Mouse (Mus musculus) retina, adult 2 months (tissue): ENCODE measurements around the gene Abcb9.

Source experiments
- DNase-seq: peaks from one replicate; pipeline ENCODE4 v3.0.0-alpha.2; 2012; ENCODE audit warnings: low read depth, low spot score

Gene Abcb9

DNA sequence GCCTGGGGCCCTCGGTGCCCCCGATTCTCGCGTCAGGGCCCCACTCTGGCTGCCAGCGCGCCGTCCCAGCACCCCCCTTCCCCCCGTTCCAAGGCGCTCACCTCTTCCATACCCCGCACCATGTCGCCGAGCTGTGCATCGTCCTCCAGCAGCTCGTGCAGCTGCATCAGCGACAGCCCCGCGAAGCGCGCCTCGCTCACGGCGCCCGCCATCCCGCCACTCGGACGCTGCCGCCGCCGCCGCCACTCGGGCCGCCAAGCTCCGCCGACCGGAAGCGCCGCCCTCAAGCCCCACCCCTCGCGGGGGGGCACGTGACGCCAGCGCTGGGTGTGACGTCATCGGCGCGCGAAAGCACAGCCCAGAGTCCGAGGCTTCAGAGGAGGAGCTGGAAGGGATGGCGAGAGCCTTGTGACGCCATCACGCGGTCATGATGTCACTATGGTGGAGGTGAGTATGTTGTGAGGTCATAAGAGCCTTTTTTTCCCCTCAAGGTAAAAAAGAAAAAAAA lies 63.5 kb downstream of the Abcb9 start, which contains the start of gene Vps37b:
Gene Vps37b (minus strand): TSS at position 270 of the 508 bp plus-strand sequence.
- peak; percentile 82 for DNase-seq

DNA sequence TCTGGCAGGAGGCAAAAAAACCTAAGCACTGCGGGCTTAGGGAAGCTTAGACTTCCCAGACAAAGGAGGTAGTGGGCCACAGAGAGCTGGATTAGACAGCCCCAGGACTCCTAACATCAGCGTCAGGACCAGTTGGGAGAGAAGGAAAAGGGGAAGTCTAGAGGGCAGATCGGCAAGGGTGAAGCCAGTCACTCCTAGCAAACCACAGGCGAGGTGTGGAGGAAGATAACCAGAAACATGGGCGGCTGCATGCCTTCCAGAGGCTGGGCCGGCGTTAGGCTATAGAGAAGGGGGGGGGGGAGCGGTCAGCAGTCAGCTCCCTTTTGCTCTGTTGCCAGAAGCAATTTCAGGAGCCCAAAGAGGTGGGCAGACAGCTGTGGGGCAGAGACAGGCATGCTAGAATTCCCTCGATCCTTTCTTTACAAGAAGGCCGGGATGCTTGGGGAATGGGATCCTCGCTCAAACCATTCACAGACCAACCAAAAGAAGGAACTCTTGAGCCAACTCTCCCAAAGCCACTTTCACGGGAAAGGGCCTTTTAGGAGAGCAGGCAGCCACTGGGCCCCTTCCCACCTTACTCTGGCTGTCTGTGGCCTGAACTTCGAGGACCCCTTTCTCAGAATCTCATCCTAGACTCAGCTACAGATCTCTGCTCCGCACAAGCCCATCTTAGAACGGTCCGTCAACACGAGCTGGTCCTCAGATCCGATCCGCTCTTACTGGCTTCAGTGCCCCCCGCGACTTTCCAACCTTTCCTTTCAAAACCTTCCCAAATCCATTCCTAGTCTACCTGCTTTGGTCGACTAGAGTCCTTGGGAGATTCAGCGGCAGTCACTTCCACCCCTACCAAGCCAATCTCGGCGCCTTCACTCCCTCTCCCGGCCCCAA lies 64.3 kb downstream of the Abcb9 start:
- no peak for DNase-seq

DNA sequence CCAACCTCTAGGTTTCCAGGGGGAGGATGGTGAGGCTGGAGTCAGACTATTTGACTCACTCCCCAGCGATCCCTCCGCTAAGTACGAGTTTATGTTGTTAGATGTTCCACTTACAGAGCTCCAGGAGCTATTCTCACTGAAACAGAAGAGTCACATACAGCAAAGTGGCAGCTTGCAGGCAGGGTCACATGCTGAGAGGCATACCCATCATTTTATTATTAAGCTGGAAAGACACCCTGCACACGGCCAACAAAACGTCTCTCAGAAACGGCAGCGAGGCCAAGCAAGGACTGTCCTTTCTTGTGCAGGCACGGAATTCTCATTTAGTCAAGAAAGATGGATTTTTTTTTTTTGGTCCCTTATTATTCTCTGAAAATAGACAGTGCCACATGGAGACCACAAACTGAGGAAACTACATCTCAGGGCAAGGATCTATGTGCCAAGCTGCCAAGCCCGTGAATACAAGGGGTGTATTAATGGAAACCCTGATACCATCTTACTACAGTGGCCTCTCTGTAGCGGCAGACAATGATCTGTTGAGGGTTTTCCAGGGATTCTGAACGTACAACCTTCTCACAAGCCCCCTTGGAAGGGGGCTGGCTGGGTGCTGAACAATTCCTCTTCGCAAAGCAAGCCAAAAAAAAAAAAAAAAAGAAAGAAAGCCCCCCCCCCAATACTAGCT lies 65.1 kb downstream of the Abcb9 start:
- DNase-seq: no peak

DNA sequence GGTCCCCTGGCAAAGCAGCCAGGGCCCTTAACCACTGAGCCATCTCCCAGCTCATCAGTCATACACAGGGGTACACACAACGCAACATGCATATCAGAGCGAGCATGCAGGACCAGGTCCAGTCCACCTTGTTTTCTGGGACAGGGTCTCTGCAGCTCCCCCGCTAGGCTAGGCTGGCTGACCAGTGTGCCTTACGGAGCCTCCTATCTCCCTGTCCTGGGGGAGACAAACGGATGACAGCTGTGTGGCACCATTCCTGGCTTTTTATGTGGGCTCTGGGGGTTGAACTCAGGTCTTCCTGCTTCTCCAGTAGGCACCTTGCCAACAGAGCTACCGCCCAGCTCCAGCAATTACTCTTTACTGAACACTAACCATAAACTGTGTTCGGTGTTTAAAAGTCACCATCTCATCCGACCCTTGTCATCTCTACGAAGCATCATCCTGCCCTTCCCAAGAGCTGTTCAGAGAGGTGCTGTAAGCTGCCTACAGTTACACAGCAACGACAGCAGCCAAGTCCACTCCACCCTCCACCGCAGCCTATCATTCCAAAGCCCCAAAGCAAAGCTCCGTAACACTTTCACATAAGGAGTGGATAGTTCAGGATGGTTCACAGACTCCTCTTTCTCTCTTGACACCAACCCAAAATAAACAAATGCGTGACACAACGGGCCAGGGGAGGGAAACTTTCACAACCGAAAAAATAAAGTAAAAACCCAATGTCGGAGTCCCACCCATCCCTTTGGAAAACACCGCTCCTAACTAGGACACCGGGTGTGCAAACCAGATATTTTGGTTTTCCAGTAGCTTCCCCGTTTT lies 66.2 kb downstream of the Abcb9 start:
- no peak for DNase-seq

DNA sequence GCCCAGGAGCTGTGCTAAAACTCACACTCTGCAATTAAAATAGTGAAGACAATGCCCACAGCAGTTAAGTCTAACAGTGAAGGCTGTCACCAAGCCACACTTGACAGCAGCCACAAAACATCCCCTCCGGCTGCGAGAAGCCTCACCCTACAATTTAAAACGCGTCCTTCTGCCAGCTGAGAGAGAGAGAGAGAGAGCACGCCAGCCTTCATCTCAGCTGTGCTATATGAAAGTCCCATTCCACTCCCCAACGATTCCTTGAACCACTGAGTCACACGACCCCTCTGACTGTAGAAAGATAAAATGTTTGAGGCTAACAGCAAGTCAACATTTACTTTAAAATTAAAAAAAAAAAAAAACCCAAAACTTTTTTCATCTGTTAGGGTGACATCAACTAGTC lies 66.9 kb downstream of the Abcb9 start:
- DNase-seq: no peak

DNA sequence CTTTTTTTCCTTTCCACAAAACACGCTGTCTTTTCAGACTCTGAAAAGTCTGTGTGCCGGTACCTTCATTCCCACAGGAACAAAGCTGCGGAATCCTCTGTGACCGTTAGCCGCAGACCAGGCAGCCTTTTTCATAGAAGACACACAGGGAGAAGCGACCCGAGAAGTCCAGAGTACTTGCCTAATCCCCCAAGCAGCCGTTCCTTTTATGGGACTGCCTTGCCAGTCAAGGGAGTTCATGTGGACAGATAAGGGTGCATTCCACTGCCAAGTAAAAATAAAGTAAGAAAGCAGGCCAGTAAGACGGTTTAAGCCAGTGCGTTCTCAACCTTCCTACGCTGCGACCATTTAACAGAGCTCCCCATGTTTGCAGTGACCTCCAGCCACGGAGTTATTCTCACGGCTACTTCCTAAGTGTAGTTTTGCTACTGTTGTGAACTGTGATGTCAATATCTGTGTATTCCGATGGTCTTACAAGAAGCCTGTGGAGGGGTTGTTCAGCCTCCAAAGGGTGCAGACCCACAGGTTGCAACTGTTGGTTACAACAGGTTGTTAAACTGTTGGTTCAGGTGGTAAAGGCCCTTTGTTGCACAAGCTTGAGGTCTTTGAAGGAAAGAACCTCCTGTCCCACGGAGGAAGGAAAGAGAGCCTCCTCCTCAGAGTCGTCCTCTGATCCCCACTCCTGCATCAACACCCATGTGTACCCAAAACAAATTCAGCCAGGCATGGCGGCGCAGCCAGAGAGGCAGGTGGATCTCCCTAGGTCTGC lies 67.7 kb downstream of the Abcb9 start:
- no peak for DNase-seq

DNA sequence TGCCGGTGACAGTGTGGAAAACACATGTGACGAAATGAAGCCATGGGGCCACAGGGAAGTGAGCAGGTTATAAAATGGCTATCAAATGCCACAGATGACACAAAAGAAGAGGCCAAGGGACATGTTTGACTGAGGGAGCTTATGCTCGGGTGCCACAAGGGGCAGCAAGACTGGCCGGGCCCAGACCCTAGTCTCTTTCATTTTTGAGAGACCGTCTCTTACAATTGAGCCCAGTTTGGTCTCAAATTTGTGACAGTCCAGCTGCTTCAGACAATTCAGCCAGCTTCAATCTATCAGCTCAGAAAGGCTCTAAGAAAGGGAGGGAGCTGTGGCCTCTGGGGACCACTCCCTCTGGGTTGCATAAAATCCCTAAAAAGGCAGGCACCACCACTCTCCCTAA lies 69.0 kb downstream of the Abcb9 start:
- no peak for DNase-seq

DNA sequence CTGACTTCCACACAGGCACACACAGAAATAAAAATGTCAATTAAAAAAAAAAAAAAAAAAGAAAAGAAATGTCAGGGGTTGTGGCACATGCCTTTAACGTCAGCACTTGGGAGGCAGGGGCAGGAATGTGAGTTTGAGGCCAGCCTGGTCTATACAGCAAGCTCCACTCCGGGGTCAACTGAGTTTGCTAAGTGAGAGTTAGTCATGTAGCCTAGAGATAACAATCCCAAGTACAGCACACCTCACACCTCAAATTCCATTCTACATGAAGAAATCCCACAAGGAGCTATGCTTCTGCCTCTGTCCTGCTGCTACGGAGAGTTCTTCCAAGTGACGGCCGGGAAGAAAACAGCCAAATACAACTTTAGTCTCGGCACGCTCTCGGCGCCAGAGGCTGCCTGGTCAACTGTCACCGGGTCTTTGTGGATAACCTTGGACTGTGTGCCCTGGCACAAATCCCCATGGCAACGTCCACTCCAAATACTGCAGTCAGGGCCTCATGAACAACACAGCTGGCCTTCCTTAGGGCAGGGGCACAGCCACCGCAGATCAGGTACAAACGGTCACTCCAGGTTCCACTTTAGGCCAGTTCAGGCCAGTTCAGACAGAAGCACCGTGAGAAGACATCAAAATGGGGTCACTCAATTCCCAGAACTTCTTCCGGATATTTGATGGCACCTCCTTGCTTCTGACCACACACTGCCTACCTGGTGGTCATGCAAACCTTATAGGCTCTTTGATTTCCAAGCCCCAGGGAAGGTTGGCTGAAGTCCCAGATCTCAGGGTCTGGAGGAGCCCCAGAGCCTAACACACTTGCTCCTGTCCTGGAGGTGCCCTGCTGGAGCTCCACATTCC lies 69.8 kb downstream of the Abcb9 start:
- no peak for DNase-seq

DNA sequence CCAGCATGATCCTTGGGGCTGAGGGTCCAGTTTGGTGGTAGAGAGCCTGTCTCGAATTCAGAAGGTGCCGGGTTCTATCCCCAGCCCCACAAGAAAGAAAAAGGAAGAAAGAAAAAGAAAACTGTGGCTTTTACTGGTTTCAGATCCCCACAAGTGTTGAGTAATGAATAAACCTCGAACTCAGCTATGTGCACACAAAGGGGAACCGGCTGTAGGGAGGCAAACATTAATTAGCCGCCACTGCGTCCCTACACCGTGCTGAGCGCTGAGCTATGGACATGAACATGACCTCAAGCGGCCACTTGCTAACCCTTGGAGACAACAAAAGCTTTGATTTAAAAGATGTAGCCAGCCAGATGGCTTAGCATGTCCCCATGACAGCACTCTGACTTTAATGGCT lies 70.5 kb downstream of the Abcb9 start:
- DNase-seq: no peak

DNA sequence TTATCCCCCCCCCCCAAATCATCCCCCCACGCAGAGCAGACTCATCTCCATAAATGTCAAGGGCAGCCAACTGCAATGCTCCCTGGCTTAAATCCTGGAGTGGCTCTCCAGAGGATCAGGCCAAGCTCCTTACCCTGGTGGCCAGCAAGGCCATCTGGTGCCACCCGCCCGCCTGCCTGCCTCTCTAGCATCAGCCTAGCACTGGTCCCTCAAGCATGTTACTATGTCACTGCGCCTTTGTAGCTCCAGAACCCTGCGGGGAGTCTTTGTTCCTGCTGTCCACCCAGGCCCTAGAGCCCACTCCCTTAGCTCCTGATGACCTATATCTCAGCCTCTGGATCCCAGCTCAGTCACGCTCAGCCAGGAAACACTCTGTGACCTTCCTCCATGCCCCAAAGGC lies 70.9 kb downstream of the Abcb9 start:
- DNase-seq: peak; percentile 70

DNA sequence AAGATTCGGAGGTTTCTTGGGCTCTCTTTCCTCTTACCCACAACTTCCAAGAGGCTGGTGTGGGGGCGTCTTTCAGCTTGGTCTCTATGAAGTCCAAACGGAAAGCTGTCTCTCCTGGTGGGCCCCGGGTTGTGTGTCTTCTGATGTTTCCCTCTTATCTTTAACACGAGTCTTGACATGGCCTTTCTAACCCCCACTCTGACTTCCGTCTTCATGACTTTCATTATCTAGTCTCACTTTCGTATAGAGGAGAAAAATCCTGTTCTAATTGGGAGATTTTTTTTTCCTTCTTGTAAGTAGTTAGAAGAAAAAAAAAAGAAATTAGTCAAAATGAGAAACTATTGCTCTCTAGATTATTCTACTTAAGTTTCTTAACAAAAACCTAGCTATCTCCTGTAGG lies 73.2 kb downstream of the Abcb9 start:
- DNase-seq: no peak

DNA sequence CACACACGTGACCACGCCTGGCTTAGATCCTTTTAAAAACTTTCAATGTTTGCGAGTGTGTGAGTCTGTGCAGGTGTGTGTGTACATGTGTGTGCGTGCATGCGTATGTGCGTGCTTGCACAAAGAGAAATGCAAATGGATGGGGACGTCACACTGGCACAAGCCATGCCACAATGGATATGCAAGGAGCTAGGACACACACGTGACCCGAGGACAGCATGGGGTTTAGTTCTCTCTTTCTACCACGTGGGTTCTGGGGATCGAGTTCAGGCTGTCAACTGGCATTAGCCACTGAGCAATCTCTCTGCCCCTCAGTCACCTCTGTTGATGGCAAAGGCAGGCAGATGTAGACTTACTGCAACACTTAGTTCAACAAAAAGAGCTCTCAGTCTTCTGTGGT lies 73.9 kb downstream of the Abcb9 start:
- no peak for DNase-seq

DNA sequence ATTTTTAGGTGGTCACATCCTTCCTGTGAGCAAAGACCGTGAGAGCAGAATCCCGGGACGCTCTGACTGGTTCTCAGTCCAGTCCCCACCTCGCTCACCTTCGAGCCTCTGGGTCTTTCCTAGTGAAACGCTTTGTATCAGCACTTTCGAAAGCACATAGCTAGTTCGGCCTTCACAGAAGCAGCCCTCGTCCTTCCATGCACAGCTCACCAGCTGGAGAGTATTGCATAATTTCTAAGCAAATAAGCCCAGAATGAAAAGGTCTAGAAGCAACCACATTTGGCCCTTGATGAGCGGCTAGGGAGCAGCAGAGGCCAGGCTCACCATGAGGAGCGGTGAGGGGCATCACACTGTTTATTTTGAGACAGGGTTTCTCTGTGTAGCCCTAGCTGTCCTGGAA lies 74.5 kb downstream of the Abcb9 start:
- no peak for DNase-seq

DNA sequence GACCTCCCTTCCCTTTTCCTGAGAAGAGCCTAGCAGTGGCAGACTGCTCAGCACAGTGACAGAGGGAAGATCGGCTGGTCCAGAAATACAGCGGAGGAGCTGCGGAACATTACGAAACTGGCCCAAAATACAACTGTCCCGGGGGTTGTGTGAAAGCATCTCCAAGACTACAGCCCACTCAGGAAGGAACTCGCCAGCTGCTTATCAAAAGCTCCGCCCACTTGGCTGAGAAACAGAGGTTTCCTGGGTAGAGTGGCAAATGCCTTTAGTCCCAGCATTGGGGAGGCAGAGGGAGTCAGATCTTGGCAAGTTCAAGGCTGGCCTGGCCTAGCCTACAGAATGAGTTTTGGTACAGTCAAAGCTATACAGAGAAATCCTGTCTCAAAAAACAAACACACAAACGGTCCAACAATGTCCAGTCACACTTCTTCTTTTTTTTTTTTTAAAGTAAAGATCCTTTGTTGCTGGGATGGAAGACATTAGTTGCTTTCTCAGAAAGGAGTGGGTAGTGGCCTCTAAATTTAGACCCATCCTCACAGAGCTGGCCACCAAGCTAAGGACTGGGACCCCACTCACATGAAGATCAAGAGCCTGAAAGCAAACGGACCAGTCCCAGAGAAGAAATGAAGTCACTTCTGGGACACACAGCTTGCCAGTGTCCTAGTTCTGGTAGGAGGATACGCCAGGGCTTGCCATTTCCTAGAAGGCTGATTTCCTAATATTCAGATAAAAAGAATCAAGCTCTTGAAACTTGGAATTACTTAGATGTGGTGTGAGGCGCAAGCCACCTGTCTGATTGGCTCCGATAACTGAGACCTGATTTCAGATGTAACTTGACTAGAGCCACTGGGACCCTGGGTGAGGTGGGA lies 76.0 kb downstream of the Abcb9 start:
- DNase-seq: no peak

DNA sequence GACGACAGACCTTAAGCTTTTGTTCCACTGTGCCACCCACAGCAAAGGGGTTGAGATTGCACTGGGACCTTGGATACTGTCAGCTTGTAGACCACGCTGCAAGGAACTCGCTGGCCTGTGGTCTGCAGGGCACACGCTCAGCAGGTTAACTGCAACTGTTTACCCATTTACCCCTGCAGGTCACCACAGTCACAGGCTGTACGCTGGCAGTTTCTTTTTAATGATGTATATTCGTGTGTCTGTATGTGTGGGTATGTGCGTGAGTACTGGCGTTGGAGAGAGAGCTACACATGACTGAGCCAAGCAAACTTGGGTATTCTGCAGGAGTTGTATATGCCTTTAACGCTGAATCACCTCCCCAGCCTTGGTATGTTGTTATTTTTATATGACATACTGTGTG lies 76.9 kb downstream of the Abcb9 start:
- DNase-seq: no peak

DNA sequence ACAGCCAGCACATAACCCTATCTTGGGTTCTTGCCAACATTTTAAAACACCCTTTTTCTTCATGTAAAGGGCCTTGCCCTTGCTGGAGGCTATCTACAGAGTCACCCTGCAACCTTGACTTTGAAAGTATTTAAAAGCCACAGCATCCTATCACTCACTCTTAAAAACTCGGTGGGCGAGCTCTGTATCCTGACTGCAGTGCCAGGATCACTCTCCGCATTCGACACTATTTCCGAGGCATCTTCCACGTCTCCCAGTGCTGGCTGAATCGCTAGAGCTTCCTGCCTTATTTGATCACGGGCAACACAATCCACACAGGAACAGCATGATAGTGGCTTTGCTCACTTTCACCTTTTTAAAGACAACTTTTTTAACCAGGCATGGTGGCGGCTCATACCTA lies 77.7 kb downstream of the Abcb9 start:
- no peak for DNase-seq

DNA sequence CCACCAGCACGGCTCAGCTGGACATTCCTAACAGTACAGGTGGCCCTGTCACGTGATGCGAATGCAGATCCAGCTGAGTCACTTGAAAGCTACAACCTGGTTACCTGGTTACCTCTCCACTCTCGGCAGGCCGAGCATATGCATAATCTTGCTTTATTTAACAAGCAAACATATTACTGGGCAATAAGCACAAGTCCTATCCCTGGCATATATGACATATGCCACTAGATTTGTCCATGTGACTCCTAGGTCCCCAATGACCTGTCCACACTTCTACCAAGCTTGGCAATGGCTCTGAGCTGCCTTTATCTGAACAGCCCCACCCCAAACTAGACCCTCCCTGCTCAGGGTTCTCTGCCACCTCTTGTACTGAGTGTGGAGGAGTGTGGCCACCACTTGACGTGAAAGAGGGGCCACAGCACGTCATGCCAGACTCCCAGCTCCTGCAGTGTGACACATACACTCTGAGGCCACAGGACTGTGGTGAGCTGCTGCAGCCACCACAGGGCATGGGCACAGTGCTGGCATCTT lies 79.2 kb downstream of the Abcb9 start:
- no peak for DNase-seq

DNA sequence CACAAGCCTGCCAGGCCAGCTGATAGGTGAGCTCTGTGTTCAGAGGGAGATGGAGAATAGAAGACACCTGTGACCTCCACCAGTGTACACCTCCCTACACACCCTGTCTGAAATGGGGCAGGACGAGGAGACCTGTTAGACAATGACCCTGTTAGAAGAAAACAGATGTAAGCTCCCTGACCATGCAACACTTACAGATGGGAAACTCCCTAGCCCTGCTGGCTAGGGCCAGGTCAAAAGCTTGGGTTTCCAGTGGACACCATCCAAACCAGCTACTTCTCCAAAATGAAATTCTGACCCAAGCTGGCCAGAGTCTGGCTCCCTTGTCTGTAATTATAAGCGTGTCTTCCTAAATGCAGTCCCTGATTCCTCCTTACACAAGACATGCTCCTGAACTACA lies 79.9 kb downstream of the Abcb9 start:
- DNase-seq: no peak

DNA sequence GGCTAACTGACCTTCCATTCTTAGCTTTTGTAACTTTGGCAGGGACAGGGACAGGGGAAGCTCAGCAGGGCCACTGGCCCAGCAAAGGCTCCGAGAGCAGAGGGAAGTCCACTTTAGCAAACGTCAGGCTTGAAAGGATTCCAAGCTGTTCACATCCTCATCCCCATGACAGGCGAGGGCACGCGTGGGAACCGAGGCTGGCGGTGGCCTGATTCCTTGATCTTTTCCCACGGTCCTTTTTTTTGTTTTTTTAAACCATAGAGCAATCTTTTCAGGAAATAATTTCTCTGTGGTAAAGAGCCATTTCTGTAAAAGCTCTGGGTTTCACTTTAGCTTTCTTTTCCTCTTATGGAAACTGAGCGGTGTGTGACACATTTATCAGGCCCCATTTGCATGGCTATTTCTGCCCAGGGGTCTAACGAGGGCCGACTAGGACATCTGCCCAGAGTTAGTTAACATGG lies 80.8 kb downstream of the Abcb9 start:
- no peak for DNase-seq
